Mouse (Mus musculus): Measurements from ENCODE around the gene Gm48551. TPM values are rescaled to one million over a fixed set of nuclear protein-coding genes. Genes with fewer than 3 reads are reported as not detected.

The Gm48551 gene
- polyA plus RNA-seq, 1 experiment from 2014 or later, result 9.3 TPM

DNA sequence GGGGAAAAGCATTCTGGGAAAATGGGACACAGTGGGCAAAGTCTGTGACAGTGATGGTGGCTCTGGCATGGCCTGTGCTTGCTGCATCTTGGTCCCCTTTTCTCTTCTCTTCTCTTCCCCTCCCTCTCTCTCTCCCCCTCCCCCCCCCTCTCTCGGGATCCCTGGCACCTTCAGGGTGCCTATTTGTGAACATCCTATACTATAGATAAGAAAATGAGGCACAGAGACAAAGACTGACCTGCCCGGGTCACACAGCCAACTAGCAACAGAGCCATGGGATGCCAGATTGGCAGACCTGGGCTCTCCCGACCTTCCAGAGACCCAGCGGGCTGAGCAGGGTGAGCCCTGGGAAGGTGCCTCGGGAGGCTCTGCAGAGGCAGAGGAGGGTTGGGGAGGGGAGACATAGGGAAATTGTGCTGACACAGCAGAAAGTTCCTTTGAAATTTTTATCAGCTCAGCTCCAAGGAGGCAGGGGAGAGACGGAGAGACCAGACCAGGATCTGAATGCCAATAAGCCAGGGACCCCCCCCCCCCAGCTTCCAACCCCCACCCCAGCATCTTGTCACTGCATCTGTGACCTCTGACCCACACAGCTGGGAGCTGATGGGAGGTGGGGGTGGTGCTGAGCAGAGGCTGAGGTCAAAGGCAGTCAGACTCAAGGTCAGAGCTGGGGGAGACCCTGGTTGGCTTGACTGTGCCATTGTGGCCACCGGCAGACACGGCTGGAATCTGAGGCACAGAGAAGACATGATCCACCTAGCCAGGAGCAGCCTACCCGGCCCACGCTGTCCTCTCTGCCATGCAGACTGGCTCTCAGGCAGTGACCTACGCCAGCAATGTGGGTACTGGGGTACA, 34.2 kb downstream of the Gm48551 start:
- H3K9me3 ChIP-seq, result no peaks in the 10 kb centered on the region
- no peaks in the 10 kb centered on the region for H3K27me3 ChIP-seq (replicated peaks)
- no peak overlapping the region for H3K9ac ChIP-seq
- H3K4me1 ChIP-seq, result peaks cover 34% of the 10 kb centered on the region
- no peak overlapping the region for H3K4me2 ChIP-seq
- 50% methylated on average over 11 of the region's 11 CpGs for WGBS
- no peak overlapping the region for H3K27ac ChIP-seq
- ATAC-seq (replicated peaks), result no peak
- H3K36me3 ChIP-seq (replicated peaks), result no peaks in the 10 kb centered on the region
- H3K4me3 ChIP-seq, result no peak overlapping the region

DNA sequence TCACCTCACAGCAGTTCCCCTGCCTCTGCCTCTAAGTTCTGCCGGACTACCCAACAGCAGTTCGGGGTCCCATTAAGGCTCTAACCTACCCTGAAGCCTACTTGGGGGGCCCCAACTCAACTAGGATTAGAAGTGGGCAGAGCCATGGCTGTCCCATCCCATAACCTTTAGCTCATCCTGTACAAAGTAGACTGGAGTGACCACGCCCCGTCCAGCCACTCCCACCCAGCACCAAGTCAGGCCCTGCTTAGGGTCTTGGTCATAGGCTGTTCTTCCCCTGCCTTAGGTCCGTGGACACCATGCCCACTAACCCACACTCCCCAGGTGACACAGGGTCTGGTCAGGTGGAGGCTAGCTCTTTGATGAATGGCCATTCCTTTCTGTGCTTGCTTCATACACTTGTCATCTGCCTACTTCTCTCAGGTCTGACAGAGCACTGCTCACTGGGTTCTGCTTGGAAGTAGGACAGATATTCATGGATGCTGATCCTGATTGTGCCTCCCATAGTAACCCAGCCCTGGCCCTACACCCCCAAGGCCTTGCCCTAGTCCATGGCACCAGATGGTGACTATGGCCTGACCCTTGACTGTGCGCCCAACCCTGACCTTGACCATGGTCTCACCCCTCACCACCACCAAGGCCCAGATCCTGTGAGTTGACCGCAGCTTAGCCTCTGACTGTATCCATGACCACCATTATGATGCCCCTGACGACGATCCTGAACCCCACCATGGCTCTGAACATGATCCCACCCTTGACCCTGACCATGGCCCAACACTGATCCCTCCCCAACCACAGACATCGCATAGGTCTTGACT, 35.1 kb downstream of the Gm48551 start:
- Histone ChIP-seq H3K4me3 (no peak overlapping the region), H3K9me3 (no peaks in the 10 kb centered on the region), H3K27me3 (replicated peaks) (no peaks in the 10 kb centered on the region), H3K36me3 (replicated peaks) (no peaks in the 10 kb centered on the region), H3K9ac (no peak overlapping the region), H3K27ac (no peak overlapping the region), H3K4me2 (no peak overlapping the region), H3K4me1 (peaks cover 32% of the 10 kb centered on the region)
- ATAC-seq (replicated peaks), result no peak
- 93% methylated on average over 10 of the region's 10 CpGs for WGBS

DNA sequence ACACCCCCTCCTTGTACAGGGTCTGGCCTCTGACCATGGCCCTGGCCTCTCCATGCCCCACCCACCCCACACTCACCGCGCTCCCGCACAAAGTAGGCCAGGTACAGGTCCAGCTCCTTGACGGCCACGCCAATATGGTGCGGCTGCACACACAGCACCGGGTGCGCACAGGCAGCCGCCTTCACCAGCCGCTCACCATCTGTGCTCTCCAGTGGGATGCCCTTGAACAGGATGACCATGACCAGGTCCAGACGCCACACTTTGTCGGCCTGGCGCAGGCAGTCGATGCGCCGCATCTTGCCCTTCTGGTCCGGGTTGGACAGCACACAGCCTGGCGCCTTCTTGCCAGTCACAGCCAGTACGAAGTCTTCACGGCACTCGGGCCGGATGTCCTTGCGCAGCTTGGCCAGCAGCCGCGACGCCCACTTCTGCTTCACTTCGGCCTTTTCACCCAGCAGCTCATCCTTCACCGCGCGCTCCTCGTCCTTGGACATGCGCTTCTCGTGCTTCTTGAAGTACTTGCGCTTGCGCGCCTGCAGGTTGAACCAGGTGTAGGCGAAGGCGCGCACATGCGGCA, 36.0 kb downstream of the Gm48551 start:
- Histone ChIP-seq H3K4me2 (no peak overlapping the region), H3K4me1 (peaks cover 39% of the 10 kb centered on the region), H3K27me3 (replicated peaks) (no peaks in the 10 kb centered on the region; the same call in 1 of the 2 replicates), H3K27ac (no peak overlapping the region), H3K36me3 (replicated peaks) (no peaks in the 10 kb centered on the region), H3K9me3 (no peaks in the 10 kb centered on the region), H3K4me3 (no peak overlapping the region), H3K9ac (no peak overlapping the region)
- no peak for ATAC-seq (replicated peaks)
- WGBS, result 87% methylated on average over 40 of the region's 40 CpGs

DNA sequence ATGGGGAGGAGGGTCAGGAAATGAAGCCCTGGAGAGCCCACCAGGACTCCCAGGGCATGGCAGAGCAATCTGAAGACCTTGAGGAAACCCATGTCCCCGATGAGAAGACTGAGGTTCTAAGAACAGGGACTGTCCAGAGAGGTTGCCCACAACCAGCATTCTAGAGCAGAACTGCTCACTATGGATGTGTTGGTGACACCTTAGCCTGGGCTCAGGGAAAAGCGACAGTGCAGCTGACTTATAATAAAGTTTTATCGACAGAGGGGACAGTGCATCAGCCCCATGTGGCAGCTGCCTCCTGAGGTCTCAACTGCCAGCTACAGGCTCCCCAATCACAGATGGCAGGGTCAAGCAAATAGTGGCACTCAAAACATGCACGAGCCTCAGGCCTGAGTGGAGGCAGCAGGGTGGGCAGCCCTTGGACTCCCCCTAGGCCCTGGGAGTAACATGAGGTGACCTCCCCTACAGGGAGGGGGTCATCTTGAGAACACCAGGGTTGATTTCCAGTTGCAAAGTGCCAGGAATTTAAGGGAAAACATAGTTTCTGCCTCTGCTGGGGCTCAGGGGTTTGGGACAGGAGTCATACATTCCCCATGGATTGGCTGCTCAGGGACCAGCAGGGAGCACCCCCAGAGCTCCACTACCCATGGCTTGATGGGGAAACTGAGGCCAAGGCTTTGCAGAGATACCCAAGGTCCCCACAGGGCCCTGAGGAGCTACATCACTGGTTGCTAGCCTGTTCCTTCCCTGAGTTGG, 37.0 kb downstream of the Gm48551 start:
- 78% methylated on average over 4 of the region's 4 CpGs for WGBS
- no peaks in the 10 kb centered on the region for H3K9me3 ChIP-seq
- H3K4me2 ChIP-seq, result no peak overlapping the region
- no peak for ATAC-seq (replicated peaks)
- H3K4me3 ChIP-seq, result no peak overlapping the region
- peaks cover 48% of the 10 kb centered on the region for H3K4me1 ChIP-seq
- no peaks in the 10 kb centered on the region; the same call in none of the 2 replicates for H3K27me3 ChIP-seq (replicated peaks)
- H3K36me3 ChIP-seq (replicated peaks), result no peaks in the 10 kb centered on the region
- H3K27ac ChIP-seq, result no peak overlapping the region
- no peak overlapping the region for H3K9ac ChIP-seq

DNA sequence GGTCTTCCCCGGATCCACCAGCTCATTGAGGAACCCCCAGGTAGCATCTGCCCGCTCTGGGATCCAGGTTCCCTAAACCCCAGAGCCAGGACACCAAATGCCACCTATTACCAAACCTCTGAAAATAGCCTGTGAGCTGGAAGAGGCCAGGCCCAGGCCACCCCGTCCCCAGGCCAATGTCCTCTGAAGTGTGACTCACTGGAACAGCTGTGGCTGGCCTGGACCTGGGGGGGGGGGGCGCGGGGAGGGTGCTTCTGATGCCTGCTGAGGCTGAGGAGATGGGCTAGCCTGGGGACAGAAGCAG, 37.5 kb downstream of the Gm48551 start:
- no peaks in the 10 kb centered on the region for H3K9me3 ChIP-seq
- no peaks in the 10 kb centered on the region; the same call in none of the 2 replicates for H3K27me3 ChIP-seq (replicated peaks)
- ATAC-seq (replicated peaks), result no peak
- 81% methylated on average over 5 of the region's 5 CpGs for WGBS
- H3K4me3 ChIP-seq, result no peak overlapping the region
- H3K4me2 ChIP-seq, result no peak overlapping the region
- H3K36me3 ChIP-seq (replicated peaks), result no peaks in the 10 kb centered on the region
- H3K27ac ChIP-seq, result no peak overlapping the region
- H3K4me1 ChIP-seq, result peaks cover 48% of the 10 kb centered on the region
- H3K9ac ChIP-seq, result no peak overlapping the region

DNA sequence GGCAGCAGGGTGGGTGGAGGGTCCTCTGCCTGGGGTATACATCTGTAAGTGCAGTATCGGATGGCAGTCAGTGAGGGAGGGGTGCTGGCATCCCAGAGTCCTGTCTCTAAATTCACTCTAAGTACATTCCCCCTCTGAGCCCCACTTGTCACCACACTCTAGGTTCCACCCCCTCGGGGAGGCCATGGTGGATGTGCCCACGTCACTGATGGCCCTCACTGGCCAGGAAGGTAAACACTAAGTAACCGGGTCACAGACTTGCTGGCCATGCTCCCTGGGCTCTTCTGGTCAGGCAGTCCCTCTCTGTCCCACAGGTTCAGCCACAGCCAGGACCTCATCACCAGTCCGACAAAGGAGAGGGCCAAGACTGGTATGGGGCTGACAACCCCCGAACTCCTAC, 37.9 kb downstream of the Gm48551 start:
- Histone ChIP-seq H3K4me1 (peaks cover 48% of the 10 kb centered on the region), H3K27me3 (replicated peaks) (peaks cover under 1% of the 10 kb centered on the region), H3K4me3 (no peak overlapping the region), H3K9me3 (no peaks in the 10 kb centered on the region), H3K36me3 (replicated peaks) (no peaks in the 10 kb centered on the region), H3K27ac (no peak overlapping the region), H3K9ac (no peak overlapping the region), H3K4me2 (no peak overlapping the region)
- 85% methylated on average over 6 of the region's 6 CpGs for WGBS
- ATAC-seq (replicated peaks), result no peak

DNA sequence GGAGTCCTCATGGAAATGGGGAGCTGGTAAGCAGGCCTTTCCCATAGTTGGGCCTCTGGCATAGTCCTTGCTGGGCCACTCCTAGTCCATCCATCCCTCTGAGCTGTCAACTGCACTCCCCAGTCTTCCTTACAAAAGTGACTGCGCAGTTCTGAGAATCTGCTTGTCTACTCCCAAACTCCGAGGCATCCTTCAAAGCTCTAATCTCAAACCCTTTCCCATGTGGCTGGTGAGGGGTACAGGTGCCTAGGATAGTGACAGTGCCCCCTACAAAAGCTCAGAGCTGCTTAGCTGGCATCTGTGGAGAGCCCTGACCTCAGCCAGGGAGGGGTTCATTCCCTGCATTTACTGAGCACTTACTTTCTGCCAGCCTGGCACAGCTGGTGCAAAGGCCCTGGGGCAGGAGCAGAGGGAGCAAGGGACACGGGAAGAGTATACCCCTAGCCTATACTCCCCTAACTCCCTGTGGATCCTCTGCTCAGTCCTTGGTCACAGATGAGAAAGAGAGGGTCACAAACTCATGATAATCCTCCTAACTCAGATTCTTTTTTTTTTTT, 38.5 kb downstream of the Gm48551 start:
- no peak overlapping the region for H3K9ac ChIP-seq
- no peak for ATAC-seq (replicated peaks)
- peaks cover 46% of the 10 kb centered on the region for H3K4me1 ChIP-seq
- H3K36me3 ChIP-seq (replicated peaks), result no peaks in the 10 kb centered on the region
- H3K27ac ChIP-seq, result no peak overlapping the region
- H3K4me3 ChIP-seq, result no peak overlapping the region
- WGBS, result 79% methylated on average over 3 of the region's 3 CpGs
- no peaks in the 10 kb centered on the region for H3K9me3 ChIP-seq
- H3K4me2 ChIP-seq, result no peak overlapping the region
- peaks cover 4% of the 10 kb centered on the region for H3K27me3 ChIP-seq (replicated peaks)

DNA sequence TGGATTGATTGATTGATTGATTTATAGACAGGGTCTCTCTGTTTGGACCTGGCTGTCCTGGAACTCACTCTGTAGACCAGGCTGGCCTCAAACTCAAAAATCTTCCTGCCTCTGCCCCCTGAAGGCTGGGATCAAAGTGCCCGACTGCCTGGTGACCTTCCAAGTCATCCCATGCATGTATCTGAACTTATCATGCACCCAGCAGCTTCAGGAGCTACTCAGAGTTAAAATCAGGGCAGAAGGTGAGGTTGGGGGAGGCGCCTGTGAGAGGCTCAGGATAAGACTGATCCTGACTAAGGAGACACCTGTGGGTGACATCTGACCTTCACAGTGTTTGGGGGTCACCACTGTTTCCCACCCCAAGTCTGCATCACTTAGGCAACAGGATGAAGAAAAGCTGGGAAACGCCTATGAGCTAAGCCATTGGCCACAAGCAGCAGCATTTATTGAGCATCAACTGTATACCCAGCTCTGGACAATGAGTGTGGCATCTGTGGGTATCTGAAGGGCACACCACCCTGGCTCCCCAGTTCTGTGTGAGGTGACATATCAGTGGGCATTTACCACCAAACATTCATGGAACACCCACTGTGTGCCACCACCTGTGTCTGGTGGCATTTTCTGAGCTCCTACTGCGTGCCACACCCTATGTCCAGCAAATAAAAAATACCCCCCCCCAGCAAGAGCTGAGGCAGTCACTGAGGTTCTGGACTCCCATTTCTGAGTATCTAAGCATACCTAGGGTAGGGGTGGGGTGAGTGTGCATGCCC, 39.4 kb downstream of the Gm48551 start:
- no peak for ATAC-seq (replicated peaks)
- H3K4me1 ChIP-seq, result peaks cover 40% of the 10 kb centered on the region
- no peak overlapping the region for H3K4me2 ChIP-seq
- H3K27ac ChIP-seq, result no peak overlapping the region
- no peaks in the 10 kb centered on the region for H3K36me3 ChIP-seq (replicated peaks)
- no peak overlapping the region for H3K4me3 ChIP-seq
- H3K9ac ChIP-seq, result no peak overlapping the region
- H3K27me3 ChIP-seq (replicated peaks), result peaks cover 4% of the 10 kb centered on the region
- no peaks in the 10 kb centered on the region for H3K9me3 ChIP-seq
- WGBS, result 76% methylated on average over 4 of the region's 4 CpGs

DNA sequence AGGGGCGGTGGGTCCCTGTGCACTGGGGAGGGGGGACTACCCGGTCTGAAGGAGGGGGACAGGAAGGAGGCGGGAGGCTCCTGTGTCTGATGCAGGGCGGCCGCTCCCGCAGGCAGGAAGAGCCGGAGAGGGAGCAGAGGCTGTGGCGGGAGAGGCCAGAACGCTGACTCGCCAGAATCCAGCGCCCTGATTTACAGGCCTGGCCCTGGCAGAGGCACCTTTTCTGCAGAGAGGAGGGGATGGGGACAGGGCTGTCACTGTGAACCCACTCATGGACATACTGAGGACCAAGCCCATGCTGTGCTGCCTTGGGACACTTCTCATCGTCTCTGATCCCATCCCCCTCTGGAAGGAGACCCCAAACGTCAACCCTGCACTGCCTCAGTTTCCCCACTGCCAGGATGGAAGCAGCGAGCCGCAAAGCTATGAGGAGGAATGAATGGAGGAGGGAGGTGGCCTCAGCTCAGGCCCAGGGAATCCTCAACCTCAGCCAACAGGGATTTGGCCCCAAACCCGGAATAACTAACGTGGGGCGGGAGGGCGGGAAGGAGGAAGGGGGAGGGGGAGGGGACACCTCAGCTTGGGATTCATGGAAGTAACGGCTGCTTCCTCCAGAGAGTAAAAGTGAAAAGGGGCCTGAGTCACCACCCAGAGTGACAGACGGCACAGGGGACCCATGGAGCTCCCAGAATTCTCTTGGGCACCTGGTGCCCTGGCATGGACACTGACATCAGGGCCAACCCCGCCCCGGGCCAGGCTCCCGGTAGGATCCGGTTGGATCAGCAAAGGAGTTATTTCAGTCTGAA, 40.2 kb downstream of the Gm48551 start:
- 11% methylated on average over 25 of the region's 25 CpGs for WGBS
- Histone ChIP-seq H3K9me3 (no peaks in the 10 kb centered on the region), H3K36me3 (replicated peaks) (no peaks in the 10 kb centered on the region), H3K4me3 (no peak overlapping the region), H3K4me2 (no peak overlapping the region), H3K27ac (no peak overlapping the region), H3K9ac (no peak overlapping the region), H3K4me1 (peaks cover 43% of the 10 kb centered on the region), H3K27me3 (replicated peaks) (peaks cover 4% of the 10 kb centered on the region)
- ATAC-seq (replicated peaks), result no peak

DNA sequence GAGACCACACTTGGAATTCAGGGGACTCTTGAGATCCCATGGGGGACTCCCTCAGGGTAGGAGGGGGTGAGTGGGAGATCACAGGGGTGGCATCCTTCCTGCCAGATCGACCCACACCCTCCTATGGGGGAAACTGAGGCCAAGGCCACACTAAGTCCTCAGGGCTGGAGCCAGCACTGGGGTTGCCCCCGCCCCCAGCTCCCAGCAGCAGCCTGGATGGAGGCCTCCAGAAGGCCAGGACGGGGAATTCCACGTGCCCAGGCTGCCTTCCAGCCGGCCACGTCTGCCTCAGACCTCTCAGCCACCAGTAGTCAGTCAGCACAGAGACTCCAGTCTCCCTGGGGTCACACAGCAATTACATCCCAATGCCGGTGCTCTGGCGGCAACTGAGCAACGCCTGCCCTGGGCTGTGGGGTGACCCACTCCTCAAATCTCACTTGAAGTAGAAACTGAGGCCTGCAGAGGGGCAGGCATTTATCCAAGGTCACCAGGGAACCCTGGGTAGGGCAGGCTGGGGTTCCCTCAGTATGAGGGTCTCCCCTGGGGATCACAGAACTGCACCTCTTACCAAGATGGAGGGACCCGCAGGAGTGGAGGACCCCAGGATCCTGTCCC, 41.1 kb downstream of the Gm48551 start:
- H3K4me3 ChIP-seq, result no peak overlapping the region
- H3K9me3 ChIP-seq, result no peaks in the 10 kb centered on the region
- H3K36me3 ChIP-seq (replicated peaks), result no peaks in the 10 kb centered on the region
- no peak overlapping the region for H3K9ac ChIP-seq
- whole genome bisulfite sequencing, result 35% methylated on average over 10 of the region's 10 CpGs
- H3K27ac ChIP-seq, result no peak overlapping the region
- no peak for ATAC-seq (replicated peaks)
- H3K4me1 ChIP-seq, result peaks cover 46% of the 10 kb centered on the region
- peaks cover 4% of the 10 kb centered on the region for H3K27me3 ChIP-seq (replicated peaks)
- peak overlapping the region; percentile 61; the same call in 1 of the 2 replicates for H3K4me2 ChIP-seq

Data from midbrain, embryonic 15.5 days (tissue).